Mouse (Mus musculus) heart, embryonic 11.5 days (tissue): ENCODE measurements around the gene Kat6b. TPM values are rescaled to one million over a fixed set of nuclear protein-coding genes. Genes with fewer than 3 reads are reported as not detected.

Experiments
- ATAC-seq: fragments of 200-750 bp; cut with Nextera tagmentation; replicated peaks from 2 replicates; pipeline ENCODE4 v1.8.0; 2017; ENCODE audit warnings: moderate library complexity; ENCODE audit not compliant: insufficient number of reproducible peaks, low FRiP score, low TSS enrichment
- H3K27ac ChIP-seq: fragments of 300-500 bp; sonication (generic); 2 replicates; pipeline ENCODE4 v1.5.1; 2014; ENCODE audit warnings: mild to moderate bottlenecking, low read depth, low read length
- H3K27me3 ChIP-seq: fragments of 300-500 bp; sonication (generic); 2 replicates; pipeline ENCODE4 v1.6.1; 2014; ENCODE audit warnings: mild to moderate bottlenecking, low read length, mixed read lengths; ENCODE audit not compliant: control insufficient read depth, insufficient read depth
- H3K36me3 ChIP-seq: fragments of 300-500 bp; sonication (generic); 2 replicates; pipeline ENCODE4 v1.6.1; 2014; ENCODE audit warnings: mild to moderate bottlenecking, low read length, moderate library complexity, mixed read lengths; ENCODE audit not compliant: control insufficient read depth, insufficient read depth
- H3K4me1 ChIP-seq: fragments of 300-500 bp; sonication (generic); 2 replicates; pipeline ENCODE4 v1.6.1; 2014; ENCODE audit warnings: low read length; ENCODE audit not compliant: control insufficient read depth, insufficient read depth
- H3K4me2 ChIP-seq: fragments of 300-500 bp; sonication (generic); 2 replicates; pipeline ENCODE4 v1.6.1; 2014; ENCODE audit warnings: mild to moderate bottlenecking, moderate library complexity
- H3K4me3 ChIP-seq: fragments of 300-500 bp; sonication (generic); 2 replicates; pipeline ENCODE4 v1.5.1; 2014; ENCODE audit warnings: low read depth, low read length
- H3K9ac ChIP-seq: fragments of 300-500 bp; sonication (generic); 2 replicates; pipeline ENCODE4 v1.6.1; 2014; ENCODE audit warnings: mild to moderate bottlenecking, low read depth, low read length, moderate library complexity
- H3K9me3 ChIP-seq: fragments of 300-500 bp; sonication (generic); replicated peaks from 2 replicates; pipeline ENCODE4 v1.6.1; 2016; ENCODE audit warnings: low read length; ENCODE audit not compliant: control insufficient read depth
- WGBS: fragments of 180-500 bp; shearing (Covaris S2); extraction: QIAGEN DNeasy Blood & Tissue Kit; methylation state at CpG from one replicate; pipeline ENCODE4 v1.1.7; 2014; ENCODE audit not compliant: insufficient replicate concordance; 5-methylcytosine and 5-hydroxymethylcytosine counted together
- polyA plus RNA-seq: library from polyadenylated mRNA; unstranded; fragments of >200 nt; fragmentation: Nextera tagmentation; extraction: Ambion mirVana; gene quantifications from 2 replicates; pipeline ENCODE4 v1.2.1, GENCODE M21; 2014

Gene Kat6b
- polyA plus RNA-seq, 1 experiment from 2014 or later = 14.9 TPM

- no peak overlapping the region for H3K4me3 ChIP-seq
- no peaks in the 10 kb centered on the region for H3K27me3 ChIP-seq
- ATAC-seq = no peak
- WGBS = 47% methylated on average over 9 of the region's 9 CpGs
- H3K9me3 ChIP-seq = no peaks in the 10 kb centered on the region
- peaks cover 37% of the 10 kb centered on the region for H3K4me1 ChIP-seq
- no peak overlapping the region for H3K9ac ChIP-seq
- 0 out of 2 replicates have a peak overlapping the region, but pooled peaks have one; percentile 46 for H3K27ac ChIP-seq
- H3K4me2 ChIP-seq = no peak overlapping the region
- H3K36me3 ChIP-seq = no peaks in the 10 kb centered on the region
Observed at GRCm38 (mm10) chr14:21523234-21523633, 42.0 kb downstream of the Kat6b start.

- no peaks in the 10 kb centered on the region for H3K27me3 ChIP-seq
- ATAC-seq = no peak
- H3K36me3 ChIP-seq = no peaks in the 10 kb centered on the region
- WGBS = 39% methylated on average over 3 of the region's 3 CpGs
- no peak overlapping the region for H3K4me2 ChIP-seq
- peaks cover 37% of the 10 kb centered on the region for H3K4me1 ChIP-seq
- H3K9ac ChIP-seq = no peak overlapping the region
- H3K4me3 ChIP-seq = no peak overlapping the region
- H3K27ac ChIP-seq = peak overlapping the region; percentile 46
- no peaks in the 10 kb centered on the region for H3K9me3 ChIP-seq
Observed at GRCm38 (mm10) chr14:21523851-21524441, 42.7 kb downstream of the Kat6b start.

GRCm38 (mm10) chr14:21525674-21526073, 44.4 kb downstream of the Kat6b start:
- H3K36me3 ChIP-seq = no peaks in the 10 kb centered on the region
- 0 out of 2 replicates have a peak overlapping the region, but pooled peaks have one; percentile 13 for H3K27ac ChIP-seq
- 67% methylated on average over 4 of the region's 4 CpGs for WGBS
- no peaks in the 10 kb centered on the region for H3K9me3 ChIP-seq
- H3K4me1 ChIP-seq = peaks cover 28% of the 10 kb centered on the region
- ATAC-seq = no peak
- no peaks in the 10 kb centered on the region for H3K27me3 ChIP-seq
- H3K4me3 ChIP-seq = no peak overlapping the region
- H3K9ac ChIP-seq = no peak overlapping the region
- H3K4me2 ChIP-seq = no peak overlapping the region

- H3K27me3 ChIP-seq = no peaks in the 10 kb centered on the region
- no peaks in the 10 kb centered on the region for H3K36me3 ChIP-seq
- WGBS = 77% methylated on average over 4 of the region's 4 CpGs
- peaks cover 23% of the 10 kb centered on the region for H3K4me1 ChIP-seq
- no peak for ATAC-seq
- no peaks in the 10 kb centered on the region for H3K9me3 ChIP-seq
- no peak overlapping the region for H3K4me3 ChIP-seq
- no peak overlapping the region for H3K27ac ChIP-seq
- no peak overlapping the region for H3K4me2 ChIP-seq
- H3K9ac ChIP-seq = no peak overlapping the region
Observed at GRCm38 (mm10) chr14:21533566-21533965, 52.3 kb downstream of the Kat6b start.

- Histone ChIP-seq H3K4me3 (no peak overlapping the region), H3K27ac (no peak overlapping the region), H3K9ac (no peak overlapping the region), H3K36me3 (no peaks in the 10 kb centered on the region), H3K4me2 (no peak overlapping the region), H3K9me3 (no peaks in the 10 kb centered on the region), H3K27me3 (no peaks in the 10 kb centered on the region), H3K4me1 (peaks cover 23% of the 10 kb centered on the region)
- 53% methylated on average over 2 of the region's 2 CpGs for WGBS
- no peak for ATAC-seq
Observed at GRCm38 (mm10) chr14:21534066-21534465, 52.8 kb downstream of the Kat6b start.

GRCm38 (mm10) chr14:21534542-21535272, 53.5 kb downstream of the Kat6b start:
- H3K4me3 ChIP-seq = no peak overlapping the region
- no peak overlapping the region for H3K4me2 ChIP-seq
- H3K27me3 ChIP-seq = no peaks in the 10 kb centered on the region
- 80% methylated on average over 11 of the region's 11 CpGs for WGBS
- peaks cover 23% of the 10 kb centered on the region for H3K4me1 ChIP-seq
- no peak overlapping the region for H3K9ac ChIP-seq
- H3K27ac ChIP-seq = no peak overlapping the region
- H3K9me3 ChIP-seq = no peaks in the 10 kb centered on the region
- no peak for ATAC-seq
- no peaks in the 10 kb centered on the region for H3K36me3 ChIP-seq

GRCm38 (mm10) chr14:21536485-21537181, 55.4 kb downstream of the Kat6b start:
- ATAC-seq = no peak
- H3K36me3 ChIP-seq = no peaks in the 10 kb centered on the region
- H3K27me3 ChIP-seq = no peaks in the 10 kb centered on the region
- H3K9ac ChIP-seq = no peak overlapping the region
- no peak overlapping the region for H3K4me3 ChIP-seq
- H3K27ac ChIP-seq = peak overlapping the region; percentile 71
- H3K4me1 ChIP-seq = peaks cover 29% of the 10 kb centered on the region
- WGBS = 73% methylated on average over 11 of the region's 11 CpGs
- no peaks in the 10 kb centered on the region for H3K9me3 ChIP-seq
- no peak overlapping the region; the same call in 1 of the 2 replicates for H3K4me2 ChIP-seq

- Histone ChIP-seq H3K27ac (no peak overlapping the region), H3K9me3 (no peaks in the 10 kb centered on the region; the same call in 1 of the 2 replicates), H3K4me3 (no peak overlapping the region), H3K4me1 (peaks cover 32% of the 10 kb centered on the region), H3K4me2 (no peak overlapping the region), H3K9ac (no peak overlapping the region), H3K36me3 (peaks cover 6% of the 10 kb centered on the region), H3K27me3 (no peaks in the 10 kb centered on the region)
- WGBS = 75% methylated on average over 3 of the region's 3 CpGs
- ATAC-seq = no peak
Observed at GRCm38 (mm10) chr14:21537838-21538237, 56.6 kb downstream of the Kat6b start.
